Mouse (Mus musculus) lung, embryonic 14.5 days (tissue): Measurements from ENCODE around the gene Fars2. TPM values are rescaled to one million over a fixed set of nuclear protein-coding genes. Genes with fewer than 3 reads are reported as not detected.

Source experiments
- ATAC-seq: fragments of 200-750 bp; cut with Nextera tagmentation; 2 replicates; pipeline ENCODE4 v1.8.0; 2017; ENCODE audit warnings: mild to moderate bottlenecking, moderate TSS enrichment, moderate library complexity; ENCODE audit not compliant: insufficient read depth
- DNase-seq: peaks from one replicate; pipeline ENCODE4 v3.0.0-alpha.2; 2015
- H3K27ac ChIP-seq: fragments of 300-500 bp; sonication (generic); 2 replicates; pipeline ENCODE4 v1.5.1; 2014; ENCODE audit warnings: low read depth, mild to moderate bottlenecking, moderate library complexity
- H3K27me3 ChIP-seq: fragments of 300-500 bp; sonication (generic); 2 replicates; pipeline ENCODE4 v1.6.1; 2014; ENCODE audit warnings: low read length, control low read depth; ENCODE audit not compliant: insufficient read depth
- H3K36me3 ChIP-seq: fragments of 300-500 bp; sonication (generic); 2 replicates; pipeline ENCODE4 v1.6.1; 2014; ENCODE audit warnings: control low read depth; ENCODE audit not compliant: insufficient read depth
- H3K4me1 ChIP-seq: fragments of 300-500 bp; sonication (generic); 2 replicates; pipeline ENCODE4 v1.6.1; 2014; ENCODE audit warnings: antibody characterized with exemption, control low read depth; ENCODE audit not compliant: insufficient read depth
- H3K4me2 ChIP-seq: fragments of 300-500 bp; sonication (generic); 2 replicates; pipeline ENCODE4 v1.6.1; 2014; ENCODE audit warnings: mild to moderate bottlenecking
- H3K4me3 ChIP-seq: fragments of 300-500 bp; sonication (generic); 2 replicates; pipeline ENCODE4 v1.5.1; 2014; ENCODE audit warnings: low read depth, low read length
- H3K9ac ChIP-seq: fragments of 300-500 bp; sonication (generic); 2 replicates; pipeline ENCODE4 v1.6.1; 2014
- H3K9me3 ChIP-seq: fragments of 300-500 bp; sonication (generic); 2 replicates; pipeline ENCODE4 v1.6.1; 2016; ENCODE audit warnings: low read depth, low read length, control low read depth
- CTCF ChIP-seq: IDR thresholded peaks from 2 replicates; pipeline ENCODE4 v1.5.1; 2016; ENCODE audit warnings: antibody characterized with exemption, low read depth
- WGBS: fragments of 180-500 bp; shearing (Covaris S2); extraction: QIAGEN DNeasy Blood & Tissue Kit; methylation state at CpG from one replicate; pipeline ENCODE4 v1.1.7; 2014; 5-methylcytosine and 5-hydroxymethylcytosine counted together
- polyA plus RNA-seq: library from polyadenylated mRNA; unstranded; fragments of >200 nt; fragmentation: Nextera tagmentation; extraction: Ambion mirVana; gene quantifications from 2 replicates; pipeline ENCODE4 v1.2.1, GENCODE M21; 2014

Gene Fars2
- polyA plus RNA-seq, 1 experiment from 2014 or later = 29.3 TPM

DNA sequence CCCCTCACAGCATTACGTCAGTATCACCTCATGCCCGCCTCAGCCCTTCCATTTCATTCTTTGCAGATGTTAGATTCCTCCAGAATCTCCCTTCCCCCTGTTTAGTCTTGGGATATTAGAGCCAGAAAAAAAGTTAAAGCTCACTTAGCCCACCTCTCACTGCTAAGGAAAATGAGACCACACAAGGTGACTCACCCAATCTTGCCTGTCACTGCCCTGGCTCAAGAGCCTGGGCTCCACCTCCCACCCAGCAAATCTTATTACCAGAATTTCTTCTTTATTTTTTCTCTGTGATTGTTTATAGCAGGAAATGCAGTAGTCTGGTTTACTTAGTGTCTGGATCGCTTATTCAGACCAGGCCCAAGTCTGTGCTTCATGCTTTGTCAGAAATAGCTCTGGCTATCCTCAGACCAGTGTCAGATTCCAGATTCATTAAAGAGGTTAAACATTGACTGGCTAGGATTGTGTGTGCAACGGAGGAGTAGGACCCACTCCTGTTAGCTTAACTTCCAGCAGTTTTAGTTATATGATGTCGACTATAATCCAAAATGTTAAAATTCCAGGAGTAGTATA lies 412.3 kb downstream of the Fars2 start:
- TF ChIP-seq CTCF = no peak
- Histone ChIP-seq H3K36me3 (no peaks in the 10 kb centered on the region), H3K9me3 (no peaks in the 10 kb centered on the region), H3K4me2 (no peak overlapping the region), H3K9ac (no peak overlapping the region), H3K27ac (peak overlapping the region; percentile 32; the same call in 1 of the 2 replicates), H3K27me3 (no peaks in the 10 kb centered on the region), H3K4me3 (no peak overlapping the region), H3K4me1 (0 out of 2 replicates have a peak, but pooled peaks cover 3% of the 10 kb centered on the region)
- peak; percentile 16 for DNase-seq
- ATAC-seq = 0 out of 2 replicates have a peak, but pooled peaks have one; percentile 30
- 56% methylated on average over 5 of the region's 5 CpGs for WGBS

DNA sequence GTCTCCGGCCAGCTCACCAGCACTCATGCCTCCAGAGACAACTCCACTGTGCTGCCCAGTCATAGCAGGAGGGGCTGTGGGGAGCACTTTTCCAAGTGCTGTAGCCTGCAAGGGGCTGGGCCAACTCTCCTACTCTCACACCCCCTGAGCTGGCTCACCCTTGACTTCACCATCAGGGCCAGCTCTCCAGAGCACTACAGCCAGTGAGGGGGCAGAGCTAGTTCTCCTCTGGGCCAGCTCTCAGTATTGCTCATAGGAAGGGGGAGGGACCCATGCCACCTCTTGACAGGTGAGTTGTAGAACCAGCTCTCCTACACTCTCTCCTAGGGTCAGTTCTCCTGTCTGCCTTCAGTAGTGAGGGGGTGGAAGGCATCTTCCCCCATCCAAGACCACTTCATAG lies 413.6 kb downstream of the Fars2 start:
- 0 out of 2 replicates have a peak, but pooled peaks cover 3% of the 10 kb centered on the region for H3K4me1 ChIP-seq
- H3K9me3 ChIP-seq = no peaks in the 10 kb centered on the region
- ATAC-seq (peak; percentile 51; the same call in 1 of the 2 replicates), DNase-seq (no peak)
- H3K36me3 ChIP-seq = no peaks in the 10 kb centered on the region
- no peak overlapping the region for H3K9ac ChIP-seq
- no peak overlapping the region for H3K4me2 ChIP-seq
- H3K27ac ChIP-seq = no peak overlapping the region
- no peaks in the 10 kb centered on the region for H3K27me3 ChIP-seq
- TF ChIP-seq CTCF = no peak
- H3K4me3 ChIP-seq = no peak overlapping the region
- 81% methylated on average over 1 of the region's 1 CpGs for WGBS

DNA sequence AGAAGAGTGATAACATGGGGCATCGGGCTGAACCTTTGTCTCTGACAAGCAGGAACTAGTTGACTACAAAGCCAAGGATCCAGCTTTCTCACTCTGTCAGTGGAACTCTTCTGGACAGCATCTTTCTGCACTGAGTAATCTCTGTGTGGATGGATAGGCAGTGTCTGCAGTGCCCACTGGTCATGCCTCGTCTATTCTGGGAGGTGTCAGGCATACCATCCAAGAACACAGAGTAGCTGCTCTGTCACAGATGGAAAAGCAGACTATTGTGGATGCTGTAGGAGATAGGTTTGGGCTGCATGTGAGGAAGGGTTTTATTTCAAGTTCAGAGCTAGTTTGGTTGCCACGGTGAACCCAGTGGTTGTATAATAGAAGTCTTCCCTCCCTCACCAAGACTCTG lies 414.7 kb downstream of the Fars2 start:
- WGBS = 65% methylated on average over 3 of the region's 3 CpGs
- Histone ChIP-seq H3K27me3 (no peaks in the 10 kb centered on the region), H3K9me3 (no peaks in the 10 kb centered on the region), H3K36me3 (no peaks in the 10 kb centered on the region), H3K27ac (no peak overlapping the region), H3K4me3 (no peak overlapping the region), H3K4me1 (0 out of 2 replicates have a peak, but pooled peaks cover 3% of the 10 kb centered on the region), H3K9ac (no peak overlapping the region), H3K4me2 (no peak overlapping the region)
- TF ChIP-seq CTCF = no peak
- ATAC-seq = no peak
- no peak for DNase-seq

DNA sequence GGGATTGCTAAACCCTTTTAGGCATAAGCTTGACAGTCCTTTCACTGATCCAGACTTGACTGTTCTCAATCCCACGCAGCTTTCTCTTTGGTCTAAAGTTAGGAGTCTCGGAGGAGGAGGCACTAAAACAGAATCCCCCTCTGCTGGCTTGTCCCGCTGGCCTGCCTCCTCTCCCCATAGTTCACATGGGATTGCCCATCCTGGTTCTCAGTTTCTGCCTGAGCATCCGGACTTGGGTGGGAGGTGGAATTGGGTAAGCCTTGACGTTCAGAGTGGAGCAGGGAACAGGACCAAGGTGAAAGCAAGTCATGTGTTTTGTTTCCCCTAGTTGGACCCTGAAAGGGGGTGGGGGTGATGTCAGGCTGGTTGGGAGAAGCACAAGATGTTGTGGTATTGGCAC lies 415.9 kb downstream of the Fars2 start:
- Histone ChIP-seq H3K9ac (no peak overlapping the region), H3K4me1 (0 out of 2 replicates have a peak, but pooled peaks cover 3% of the 10 kb centered on the region), H3K4me3 (no peak overlapping the region), H3K36me3 (no peaks in the 10 kb centered on the region), H3K4me2 (no peak overlapping the region), H3K9me3 (no peaks in the 10 kb centered on the region), H3K27ac (no peak overlapping the region), H3K27me3 (no peaks in the 10 kb centered on the region)
- no peak for TF ChIP-seq CTCF
- 91% methylated on average over 5 of the region's 5 CpGs for WGBS
- ATAC-seq (no peak), DNase-seq (no peak)

DNA sequence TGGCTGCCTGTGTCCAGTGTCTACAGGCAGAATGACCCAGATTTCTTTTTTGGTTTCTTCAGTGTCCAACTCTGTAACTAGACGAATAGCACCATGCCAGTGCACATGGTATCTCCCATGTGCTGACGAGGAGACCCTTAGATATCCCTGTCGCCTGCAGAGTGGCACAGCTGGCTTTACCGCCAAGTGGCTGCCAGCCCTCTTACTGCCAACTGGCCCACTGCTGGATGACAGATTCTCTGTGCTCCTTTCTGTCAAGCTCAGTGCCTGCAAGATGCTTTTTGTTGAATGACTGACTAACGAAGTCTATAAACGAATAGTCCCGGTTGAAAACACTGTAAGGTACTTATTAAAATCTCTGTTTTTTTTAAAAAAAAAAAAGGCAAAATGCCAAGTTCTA lies 416.3 kb downstream of the Fars2 start:
- Histone ChIP-seq H3K9me3 (no peaks in the 10 kb centered on the region), H3K27ac (no peak overlapping the region), H3K4me3 (no peak overlapping the region), H3K27me3 (no peaks in the 10 kb centered on the region), H3K4me2 (no peak overlapping the region), H3K9ac (no peak overlapping the region), H3K36me3 (no peaks in the 10 kb centered on the region), H3K4me1 (no peaks in the 10 kb centered on the region)
- no peak for ATAC-seq
- no peak for DNase-seq
- 73% methylated on average over 7 of the region's 7 CpGs for WGBS
- no peak for TF ChIP-seq CTCF

DNA sequence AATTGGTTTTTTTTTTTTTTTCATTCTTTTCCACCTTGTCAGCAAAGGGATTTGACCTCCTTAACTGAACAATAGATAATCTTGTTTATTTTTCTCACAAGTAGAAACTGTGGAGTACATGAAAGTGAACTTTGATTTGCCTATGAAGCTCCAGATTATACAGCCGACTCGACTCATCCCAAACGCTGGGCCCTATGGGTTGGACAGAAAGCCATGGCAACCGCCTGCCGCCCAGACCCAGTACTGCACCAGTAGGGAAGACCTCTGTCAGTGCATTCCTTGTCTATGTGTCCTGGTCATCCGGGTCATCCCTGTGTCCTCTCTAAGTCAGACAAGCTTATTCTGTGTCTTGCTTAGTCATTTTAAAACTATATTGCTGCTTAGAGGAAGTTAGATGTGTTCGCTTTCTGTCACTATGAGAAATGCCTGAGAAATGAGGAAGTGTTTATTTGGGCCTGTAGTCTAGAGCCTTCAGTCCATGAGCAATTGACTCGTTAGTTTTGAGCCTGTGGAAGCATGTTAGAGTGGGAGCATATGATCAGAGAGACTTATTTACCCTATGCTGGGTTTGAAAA lies 416.8 kb downstream of the Fars2 start:
- no peak overlapping the region for H3K27ac ChIP-seq
- 64% methylated on average over 8 of the region's 8 CpGs for WGBS
- H3K27me3 ChIP-seq = no peaks in the 10 kb centered on the region
- no peaks in the 10 kb centered on the region for H3K4me1 ChIP-seq
- H3K4me2 ChIP-seq = no peak overlapping the region
- DNase-seq = no peak
- H3K4me3 ChIP-seq = no peak overlapping the region
- H3K9ac ChIP-seq = no peak overlapping the region
- TF ChIP-seq CTCF = no peak
- no peaks in the 10 kb centered on the region for H3K36me3 ChIP-seq
- H3K9me3 ChIP-seq = no peaks in the 10 kb centered on the region
- no peak for ATAC-seq

DNA sequence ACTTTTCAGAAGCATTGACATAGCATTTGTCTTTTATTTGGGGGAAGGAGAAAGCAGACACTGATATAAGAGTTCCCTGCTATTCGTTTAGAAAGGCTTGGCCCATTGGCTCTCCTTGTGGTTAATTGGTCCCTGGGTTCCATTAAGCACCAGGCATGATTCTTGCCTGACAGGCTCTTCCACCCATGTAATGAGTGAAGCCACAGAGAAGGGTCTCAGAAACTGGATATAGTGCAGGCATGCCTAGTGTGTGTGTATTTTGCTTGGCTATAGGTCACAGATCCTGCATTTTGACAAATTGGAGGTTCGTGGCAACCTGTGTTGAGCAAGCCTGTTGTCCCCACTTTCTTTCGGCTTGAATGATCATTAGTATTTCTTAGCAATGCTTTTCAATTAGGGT lies 420.4 kb downstream of the Fars2 start:
- no peak overlapping the region for H3K4me2 ChIP-seq
- no peaks in the 10 kb centered on the region for H3K27me3 ChIP-seq
- no peak for ATAC-seq
- WGBS = 62% methylated on average over 3 of the region's 3 CpGs
- no peaks in the 10 kb centered on the region for H3K9me3 ChIP-seq
- no peaks in the 10 kb centered on the region for H3K4me1 ChIP-seq
- no peak overlapping the region for H3K27ac ChIP-seq
- no peak overlapping the region for H3K9ac ChIP-seq
- no peak for DNase-seq
- H3K4me3 ChIP-seq = no peak overlapping the region
- no peak for TF ChIP-seq CTCF
- no peaks in the 10 kb centered on the region for H3K36me3 ChIP-seq
